Mouse (Mus musculus) heart, embryonic 11.5 days (tissue): ENCODE measurements around the gene Prss40. TPM values are rescaled to one million over a fixed set of nuclear protein-coding genes. Genes with fewer than 3 reads are reported as not detected.
"Not testable (repeated sequence)": the region's sequence is repeated elsewhere in the genome, so short reads cannot be mapped to it uniquely, and the experiment has no call there.

Source experiments
- ATAC-seq: fragments of 200-750 bp; cut with Nextera tagmentation; replicated peaks from 2 replicates; pipeline ENCODE4 v1.8.0; 2017; ENCODE audit warnings: moderate library complexity; ENCODE audit not compliant: insufficient number of reproducible peaks, low FRiP score, low TSS enrichment
- H3K27ac ChIP-seq: fragments of 300-500 bp; sonication (generic); 2 replicates; pipeline ENCODE4 v1.5.1; 2014; ENCODE audit warnings: mild to moderate bottlenecking, low read depth, low read length
- H3K27me3 ChIP-seq: fragments of 300-500 bp; sonication (generic); 2 replicates; pipeline ENCODE4 v1.6.1; 2014; ENCODE audit warnings: mild to moderate bottlenecking, low read length, mixed read lengths; ENCODE audit not compliant: control insufficient read depth, insufficient read depth
- H3K36me3 ChIP-seq: fragments of 300-500 bp; sonication (generic); 2 replicates; pipeline ENCODE4 v1.6.1; 2014; ENCODE audit warnings: mild to moderate bottlenecking, low read length, moderate library complexity, mixed read lengths; ENCODE audit not compliant: control insufficient read depth, insufficient read depth
- H3K4me1 ChIP-seq: fragments of 300-500 bp; sonication (generic); 2 replicates; pipeline ENCODE4 v1.6.1; 2014; ENCODE audit warnings: low read length; ENCODE audit not compliant: control insufficient read depth, insufficient read depth
- H3K4me2 ChIP-seq: fragments of 300-500 bp; sonication (generic); 2 replicates; pipeline ENCODE4 v1.6.1; 2014; ENCODE audit warnings: mild to moderate bottlenecking, moderate library complexity
- H3K4me3 ChIP-seq: fragments of 300-500 bp; sonication (generic); 2 replicates; pipeline ENCODE4 v1.5.1; 2014; ENCODE audit warnings: low read depth, low read length
- H3K9ac ChIP-seq: fragments of 300-500 bp; sonication (generic); 2 replicates; pipeline ENCODE4 v1.6.1; 2014; ENCODE audit warnings: mild to moderate bottlenecking, low read depth, low read length, moderate library complexity
- H3K9me3 ChIP-seq: fragments of 300-500 bp; sonication (generic); replicated peaks from 2 replicates; pipeline ENCODE4 v1.6.1; 2016; ENCODE audit warnings: low read length; ENCODE audit not compliant: control insufficient read depth
- WGBS: fragments of 180-500 bp; shearing (Covaris S2); extraction: QIAGEN DNeasy Blood & Tissue Kit; methylation state at CpG from one replicate; pipeline ENCODE4 v1.1.7; 2014; ENCODE audit not compliant: insufficient replicate concordance; 5-methylcytosine and 5-hydroxymethylcytosine counted together
- polyA plus RNA-seq: library from polyadenylated mRNA; unstranded; fragments of >200 nt; fragmentation: Nextera tagmentation; extraction: Ambion mirVana; gene quantifications from 2 replicates; pipeline ENCODE4 v1.2.1, GENCODE M21; 2014

The Prss40 gene
- polyA plus RNA-seq, 1 experiment from 2014 or later, result not detected

DNA sequence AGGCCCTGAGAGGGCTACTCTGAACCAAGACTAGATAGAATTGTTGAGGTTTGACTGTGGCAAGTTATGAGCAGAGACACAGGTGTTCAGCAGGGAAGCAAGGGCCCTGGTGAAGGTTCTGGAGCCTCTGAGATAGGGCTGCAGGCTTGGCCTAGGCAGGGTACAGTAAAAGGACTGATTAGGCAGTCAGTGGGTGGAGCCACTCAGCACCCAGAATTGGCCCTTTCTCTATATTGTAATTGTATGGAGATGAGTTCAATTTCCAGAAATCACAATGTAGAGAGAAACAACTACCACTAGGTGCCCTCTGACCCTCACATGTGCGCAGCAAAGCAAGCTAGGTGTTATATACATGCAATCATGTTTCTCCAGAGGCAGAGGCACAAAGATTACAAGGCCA, 7.1 kb downstream of the Prss40 start:
- 88% methylated on average over 1 of the region's 1 CpGs for WGBS
- Histone ChIP-seq H3K4me2 (no peak overlapping the region), H3K27me3 (no peaks in the 10 kb centered on the region), H3K4me3 (no peak overlapping the region), H3K9ac (no peak overlapping the region), H3K4me1 (no peaks in the 10 kb centered on the region), H3K36me3 (no peaks in the 10 kb centered on the region), H3K27ac (no peak overlapping the region), H3K9me3 (peaks cover 4% of the 10 kb centered on the region)
- ATAC-seq, result no peak

- Histone ChIP-seq H3K36me3 (no peaks in the 10 kb centered on the region), H3K27ac (no peak overlapping the region), H3K9ac (no peak overlapping the region), H3K27me3 (no peaks in the 10 kb centered on the region), H3K4me2 (no peak overlapping the region), H3K9me3 (peaks cover 4% of the 10 kb centered on the region), H3K4me3 (no peak overlapping the region), H3K4me1 (no peaks in the 10 kb centered on the region)
- no peak for ATAC-seq
- 69% methylated on average over 1 of the region's 1 CpGs for WGBS
Measured at GRCm38 (mm10) chr1:34547074-34547473, 13.7 kb downstream of the Prss40 start.

- peak overlapping the region; percentile 21 for H3K4me3 ChIP-seq
- H3K9ac ChIP-seq, result no peak overlapping the region
- peaks cover 12% of the 10 kb centered on the region for H3K27me3 ChIP-seq
- H3K4me1 ChIP-seq, result peaks cover 5% of the 10 kb centered on the region; the same call in 1 of the 2 replicates
- H3K9me3 ChIP-seq, result no peaks in the 10 kb centered on the region
- ATAC-seq, result no peak
- 10% methylated on average over 16 of the region's 16 CpGs for WGBS
- H3K27ac ChIP-seq, result no peak overlapping the region
- peak overlapping the region; percentile 52 for H3K4me2 ChIP-seq
- no peaks in the 10 kb centered on the region for H3K36me3 ChIP-seq
Measured at GRCm38 (mm10) chr1:34536767-34537485, 23.8 kb downstream of the Prss40 start.

GRCm38 (mm10) chr1:34536291-34536766, 24.4 kb downstream of the Prss40 start:
- H3K9ac ChIP-seq, result no peak overlapping the region
- H3K4me3 ChIP-seq, result peak overlapping the region; percentile 0; the same call in 1 of the 2 replicates
- no peaks in the 10 kb centered on the region for H3K9me3 ChIP-seq
- no peak for ATAC-seq
- H3K27ac ChIP-seq, result no peak overlapping the region
- no peaks in the 10 kb centered on the region for H3K36me3 ChIP-seq
- H3K4me2 ChIP-seq, result peak overlapping the region; percentile 52
- peaks cover 12% of the 10 kb centered on the region for H3K27me3 ChIP-seq
- under 1% methylated on average over 14 of the region's 14 CpGs for WGBS
- H3K4me1 ChIP-seq, result peaks cover 5% of the 10 kb centered on the region; the same call in 1 of the 2 replicates

DNA sequence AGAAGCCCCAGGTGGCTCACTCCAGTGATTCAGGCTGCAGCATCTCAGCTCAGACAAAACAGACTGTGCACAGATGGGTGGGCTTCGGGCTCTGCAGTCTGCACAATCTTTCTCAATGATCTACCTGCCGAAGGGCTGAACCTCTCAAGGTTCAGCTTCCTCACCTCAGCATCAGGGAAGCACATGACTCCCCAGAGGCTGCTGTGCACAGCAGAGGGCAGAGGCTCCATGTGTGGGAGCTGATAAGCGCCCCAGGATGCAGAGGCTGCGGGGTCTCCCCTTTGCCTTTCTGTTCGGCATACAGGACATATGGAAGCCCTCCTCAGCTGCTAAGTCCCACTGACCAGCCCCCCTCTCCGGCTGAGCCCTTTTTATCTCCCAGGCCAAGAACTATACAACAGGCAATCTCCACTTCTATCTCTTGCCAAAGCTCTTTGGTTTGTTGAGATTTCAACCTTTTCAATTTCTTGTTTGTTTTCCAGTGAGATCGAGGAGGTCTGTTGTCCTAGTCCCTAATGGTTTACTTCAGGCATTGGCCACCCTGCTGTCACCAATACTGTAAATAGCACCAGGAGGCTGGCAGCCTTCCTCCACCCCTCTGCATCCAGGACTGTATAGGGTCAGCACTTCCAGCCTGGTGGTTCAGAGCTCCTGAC, 25.6 kb downstream of the Prss40 start, which contains the start of gene Cfc1:
TSS of gene Cfc1 (plus strand) at position 606 of the 656 bp plus-strand sequence.
- peaks cover 12% of the 10 kb centered on the region for H3K27me3 ChIP-seq
- peak within 1 kb of the TSS; percentile 0; the same call in 1 of the 2 replicates for H3K4me3 ChIP-seq
- not testable (repeated sequence) for ATAC-seq, H3K36me3 ChIP-seq, H3K27ac ChIP-seq, H3K9me3 ChIP-seq, H3K9ac ChIP-seq, H3K4me1 ChIP-seq
- H3K4me2 ChIP-seq, result peak within 1 kb of the TSS; percentile 52
- WGBS, result 7% methylated on average over 7 of the region's 7 CpGs

GRCm38 (mm10) chr1:34534574-34534973, 26.2 kb downstream of the Prss40 start:
- not testable (repeated sequence) for H3K9ac ChIP-seq, H3K4me2 ChIP-seq, H3K27ac ChIP-seq, ATAC-seq, H3K9me3 ChIP-seq, H3K4me3 ChIP-seq, H3K36me3 ChIP-seq, H3K4me1 ChIP-seq
- 29% methylated on average over 3 of the region's 3 CpGs for WGBS
- H3K27me3 ChIP-seq, result peaks cover 12% of the 10 kb centered on the region

GRCm38 (mm10) chr1:34523647-34524046, 37.1 kb downstream of the Prss40 start:
- no peaks in the 10 kb centered on the region for H3K9me3 ChIP-seq
- no peak overlapping the region for H3K4me3 ChIP-seq
- 83% methylated on average over 3 of the region's 3 CpGs for WGBS
- H3K4me2 ChIP-seq, result no peak overlapping the region
- H3K36me3 ChIP-seq, result no peaks in the 10 kb centered on the region
- H3K4me1 ChIP-seq, result peaks cover 6% of the 10 kb centered on the region
- H3K27ac ChIP-seq, result no peak overlapping the region
- H3K27me3 ChIP-seq, result no peaks in the 10 kb centered on the region
- no peak overlapping the region for H3K9ac ChIP-seq
- no peak for ATAC-seq

GRCm38 (mm10) chr1:34522850-34523244, 37.9 kb downstream of the Prss40 start:
- Histone ChIP-seq H3K27ac (no peak overlapping the region), H3K4me3 (no peak overlapping the region)
- WGBS, result 26% methylated on average over 3 of the region's 3 CpGs

More at GRCm38 (mm10) chr1:34522850-34523244, 37.9 kb downstream of the Prss40 start:
- H3K27me3 ChIP-seq, result no peaks in the 10 kb centered on the region
- peaks cover 6% of the 10 kb centered on the region for H3K4me1 ChIP-seq
- no peak overlapping the region for H3K9ac ChIP-seq
- H3K9me3 ChIP-seq, result no peaks in the 10 kb centered on the region
- no peak for ATAC-seq
- H3K4me2 ChIP-seq, result 0 out of 2 replicates have a peak overlapping the region, but pooled peaks have one; percentile 2
- no peaks in the 10 kb centered on the region for H3K36me3 ChIP-seq
